ENCODE assay signal across 17 mouse cellular contexts in the genomic region with DNA sequence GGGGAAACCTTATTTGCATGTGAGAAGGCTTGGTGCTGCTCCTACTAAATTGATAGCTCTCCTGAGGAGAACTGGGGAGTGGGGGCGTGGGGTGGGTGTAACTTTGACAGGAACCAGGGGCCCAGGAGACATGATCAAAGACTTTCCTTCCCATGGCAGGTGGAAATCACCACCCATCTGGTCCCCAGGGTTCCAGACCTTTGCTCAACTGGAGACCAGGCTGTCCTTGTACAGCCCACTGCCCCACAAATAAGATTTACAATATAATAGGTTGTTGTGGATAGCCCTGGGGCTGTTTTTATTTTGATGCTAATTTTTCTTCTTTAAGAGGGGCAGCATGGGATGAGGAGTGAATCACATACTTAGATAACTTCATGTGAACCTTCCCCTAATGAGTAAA.
"Had no signal": no experiment of that assay in that cellular context is flagged by ENCODE, and none has a peak within 500 bp of the region (broad histone marks: within the 10 kb centered on the region; RNA-seq: fewer than 3 reads in every experiment).

No protein-coding gene starts in this region.

- H3K9me3 ChIP-seq: lung, embryonic 15.5 days; megakaryocyte, embryonic 14.5 days; midbrain, embryonic 13.5 days; midbrain, embryonic 15.5 days; neural tube, embryonic 12.5 days; stomach, embryonic 15.5 days had no signal

- H3K36me3 ChIP-seq: lung, embryonic 15.5 days; midbrain, embryonic 13.5 days; midbrain, embryonic 15.5 days; neural tube, embryonic 12.5 days; stomach, embryonic 15.5 days had no signal

- ATAC-seq: liver, postnatal 0 days; lung, postnatal 0 days; midbrain, embryonic 13.5 days; midbrain, embryonic 15.5 days had no signal

- DNase-seq: liver, postnatal 0 days; lung, adult 2 months; lung, postnatal 14 days; lung, postnatal 36 days; right cerebral cortex, postnatal 14 days; thymus, adult 18-20 months; thymus, postnatal 14 days; thymus, postnatal 36 days had no signal

- H3K27ac ChIP-seq: lung, embryonic 15.5 days; macrophage; midbrain, embryonic 13.5 days; midbrain, embryonic 15.5 days; neural tube, embryonic 12.5 days; stomach, embryonic 15.5 days had no signal

- H3K4me2 ChIP-seq: lung, embryonic 15.5 days; midbrain, embryonic 11.5 days; midbrain, embryonic 13.5 days; midbrain, embryonic 15.5 days; neural tube, embryonic 12.5 days; stomach, embryonic 15.5 days had no signal

- H3K4me3 ChIP-seq: lung, embryonic 15.5 days; megakaryocyte, embryonic 14.5 days; midbrain, embryonic 13.5 days; midbrain, embryonic 15.5 days; neural tube, embryonic 12.5 days; stomach, embryonic 15.5 days had no signal

- H3K27me3 ChIP-seq: lung, embryonic 15.5 days; megakaryocyte, embryonic 14.5 days; midbrain, embryonic 13.5 days; midbrain, embryonic 15.5 days; neural tube, embryonic 12.5 days; stomach, embryonic 15.5 days had no signal

- H3K9ac ChIP-seq: liver, postnatal 0 days; lung, embryonic 15.5 days; midbrain, embryonic 13.5 days; midbrain, embryonic 15.5 days; neural tube, embryonic 12.5 days; stomach, embryonic 15.5 days had no signal

- H3K4me1 ChIP-seq: lung, embryonic 15.5 days; megakaryocyte, embryonic 14.5 days; midbrain, embryonic 13.5 days; midbrain, embryonic 15.5 days; neural tube, embryonic 12.5 days; stomach, embryonic 15.5 days had no signal
